Mouse (Mus musculus) gonadal fat pad, adult 2 months (tissue): ENCODE data around the gene Pex26. TPM values are rescaled to one million over a fixed set of nuclear protein-coding genes. Genes with fewer than 3 reads are reported as not detected.

ENCODE experiments used
- DNase-seq: peaks from one replicate; pipeline ENCODE4 v3.0.0-alpha.2; 2012; ENCODE audit warnings: low read depth
- polyA plus RNA-seq: library from polyadenylated mRNA; depleted of rRNA; stranded (reverse); fragments of >200 nt; gene quantifications from 2 replicates; pipeline ENCODE4 v1.2.3, GENCODE M21; 2012

Gene Pex26
- polyA plus RNA-seq, 1 experiment: 16.5 TPM

DNA sequence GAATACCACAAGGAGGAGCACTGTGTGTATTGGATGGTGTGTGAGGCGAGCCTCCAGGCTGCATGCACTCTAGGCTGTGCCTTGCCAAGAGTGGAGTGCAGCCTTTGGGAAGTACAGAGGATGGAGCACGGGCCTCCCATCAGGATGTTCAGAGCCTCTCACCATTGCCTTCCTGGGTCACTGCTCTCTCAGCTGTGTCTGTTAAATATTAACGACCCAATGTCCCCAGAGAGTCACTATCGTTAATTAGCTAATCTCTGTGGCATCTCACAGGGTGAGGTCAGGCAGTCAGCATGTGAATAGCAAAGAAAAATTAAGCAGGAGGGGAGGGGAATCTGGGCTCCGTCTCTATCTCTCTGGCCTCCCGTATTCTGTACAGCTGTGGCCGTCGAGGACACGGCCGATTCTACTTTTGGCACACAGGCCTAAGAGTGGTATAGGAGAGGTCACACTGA is 17.3 kb upstream of the Pex26 start:
- DNase-seq: no peak

DNA sequence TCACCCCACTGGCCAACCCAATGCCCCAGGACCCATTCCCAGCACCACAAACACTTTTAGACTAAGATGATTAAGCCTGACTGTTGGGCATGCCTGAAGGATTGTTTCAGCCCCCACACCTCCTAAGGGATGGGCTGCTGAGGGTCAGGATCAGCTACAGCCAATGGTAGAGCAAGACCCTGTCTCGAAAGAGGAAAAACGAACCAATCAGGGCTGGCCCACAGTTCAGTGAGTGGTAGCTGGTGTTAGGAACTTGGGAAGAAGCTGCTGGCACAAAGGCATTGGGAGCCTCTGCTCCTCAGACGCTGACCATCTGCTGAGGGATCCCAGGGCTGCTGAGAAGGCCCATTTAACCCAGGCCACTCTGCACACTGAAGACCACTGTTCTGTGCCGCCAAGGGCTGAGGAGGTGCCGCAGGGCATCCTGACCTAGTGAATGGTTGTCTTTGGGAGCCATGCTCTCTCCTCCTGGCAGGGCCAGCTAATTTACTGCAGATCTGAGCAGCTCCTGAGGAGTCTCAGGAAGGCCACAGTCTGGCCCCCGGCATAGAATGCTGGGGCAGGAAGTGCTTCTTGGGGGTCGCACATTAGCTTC is 16.0 kb upstream of the Pex26 start:
- no peak for DNase-seq

DNA sequence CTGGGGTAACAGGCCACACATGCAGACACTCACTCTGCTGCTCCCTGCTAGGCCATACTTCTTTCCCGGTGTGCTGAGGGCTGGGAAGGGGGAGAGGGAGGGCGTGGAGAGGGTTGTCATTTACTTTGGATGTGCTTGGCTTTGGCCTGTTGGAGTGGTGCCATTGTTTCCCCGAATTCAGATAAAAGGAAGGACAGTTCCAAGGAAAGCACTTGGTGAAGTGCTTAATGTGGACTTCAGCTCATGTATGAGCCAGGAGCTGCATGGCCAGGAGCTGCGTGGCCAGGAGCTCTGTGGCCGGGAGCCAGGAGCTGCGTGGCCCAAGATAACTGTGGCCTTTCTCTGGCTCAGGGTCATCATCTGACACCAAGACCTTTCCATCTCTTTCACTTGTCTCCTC is 12.4 kb upstream of the Pex26 start:
- no peak for DNase-seq

DNA sequence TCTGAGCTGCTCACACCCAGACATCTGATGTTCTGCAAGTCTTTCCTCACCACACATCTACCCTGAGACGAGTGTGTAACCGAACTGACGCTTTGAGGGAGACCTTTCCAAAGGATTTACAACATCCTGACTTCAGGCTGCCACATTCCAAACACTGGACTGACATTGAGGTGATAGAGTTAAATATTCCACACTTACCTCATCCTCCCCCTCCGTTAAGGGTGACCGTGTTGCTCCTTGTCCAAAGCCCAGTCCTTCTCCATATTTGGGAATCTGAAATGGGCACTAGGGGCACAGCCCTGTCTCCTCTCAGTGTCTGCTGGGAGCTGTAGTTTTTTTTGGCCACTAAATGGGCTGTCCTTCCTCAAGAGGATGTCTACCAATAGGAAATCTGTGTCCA is 10.0 kb upstream of the Pex26 start:
- DNase-seq: no peak

DNA sequence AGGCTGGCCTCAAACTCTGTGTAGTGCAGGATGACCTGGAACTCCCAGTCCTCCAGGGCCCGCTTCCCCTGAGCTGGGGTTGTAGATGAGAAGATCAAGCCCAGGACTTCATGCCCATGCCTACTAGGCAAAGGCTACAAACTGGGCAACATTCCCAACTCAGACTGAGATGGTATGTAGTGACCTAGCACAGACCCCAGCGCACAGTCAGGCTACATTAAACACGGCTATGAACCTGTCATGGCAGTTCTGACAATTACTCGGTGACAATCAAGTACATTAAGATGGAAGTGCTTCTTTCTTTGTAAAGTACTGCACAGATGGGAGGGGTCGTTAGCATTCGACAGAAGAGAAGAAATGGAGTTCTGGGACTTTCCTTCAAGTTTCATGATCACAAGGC is 8.7 kb upstream of the Pex26 start:
- no peak for DNase-seq

DNA sequence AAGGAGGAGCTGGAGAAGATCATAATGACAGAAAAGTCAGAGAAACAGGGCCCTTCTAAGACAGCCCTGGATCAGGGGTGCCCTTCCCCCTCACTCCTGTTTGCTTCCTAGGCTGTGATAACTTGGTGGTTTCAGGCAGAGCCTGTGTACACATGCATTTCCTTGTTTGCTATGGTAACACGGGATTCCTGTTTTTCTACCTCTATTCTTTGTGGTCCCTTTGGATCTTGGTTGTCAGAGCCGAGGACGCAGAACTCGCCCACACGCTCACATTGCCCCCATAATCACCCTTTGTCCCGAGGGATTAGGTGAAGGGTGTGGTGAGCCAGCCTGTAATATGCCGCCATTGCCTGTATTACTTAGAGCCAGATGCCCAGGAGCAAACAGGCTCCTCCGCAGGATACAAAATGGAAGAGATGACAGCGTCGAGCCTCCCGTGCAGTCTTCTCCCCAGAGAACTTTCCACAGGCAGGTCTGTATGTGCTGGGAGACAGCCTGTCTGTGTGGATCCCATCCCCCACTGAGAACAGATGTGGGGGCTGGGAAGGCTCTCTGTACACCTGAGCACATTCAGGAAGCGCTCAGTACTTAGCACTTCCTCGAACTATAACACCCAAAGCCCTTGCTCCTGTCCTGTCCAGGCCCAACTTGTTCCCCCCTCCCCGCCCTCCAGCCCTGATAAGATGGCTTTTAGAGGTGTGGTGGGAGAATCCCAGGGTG is 7.3 kb upstream of the Pex26 start:
- no peak for DNase-seq

DNA sequence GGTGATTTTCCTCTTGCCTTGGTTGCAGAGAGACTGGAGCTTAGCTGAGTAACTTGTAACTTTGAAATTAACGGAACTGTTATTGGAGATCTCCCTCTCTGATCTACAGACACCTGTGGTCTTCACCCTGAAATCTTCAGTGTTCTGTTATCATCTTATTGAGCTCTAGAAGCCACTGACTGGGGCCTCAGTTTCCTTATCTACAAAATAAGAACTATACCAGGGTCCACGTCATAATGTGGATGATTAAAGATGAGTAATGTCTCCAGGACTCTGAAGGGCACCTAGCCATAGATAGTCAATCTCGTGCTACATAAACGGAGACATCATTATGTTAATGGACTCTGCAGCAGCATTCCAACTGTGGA is 6.8 kb upstream of the Pex26 start:
- DNase-seq: no peak

DNA sequence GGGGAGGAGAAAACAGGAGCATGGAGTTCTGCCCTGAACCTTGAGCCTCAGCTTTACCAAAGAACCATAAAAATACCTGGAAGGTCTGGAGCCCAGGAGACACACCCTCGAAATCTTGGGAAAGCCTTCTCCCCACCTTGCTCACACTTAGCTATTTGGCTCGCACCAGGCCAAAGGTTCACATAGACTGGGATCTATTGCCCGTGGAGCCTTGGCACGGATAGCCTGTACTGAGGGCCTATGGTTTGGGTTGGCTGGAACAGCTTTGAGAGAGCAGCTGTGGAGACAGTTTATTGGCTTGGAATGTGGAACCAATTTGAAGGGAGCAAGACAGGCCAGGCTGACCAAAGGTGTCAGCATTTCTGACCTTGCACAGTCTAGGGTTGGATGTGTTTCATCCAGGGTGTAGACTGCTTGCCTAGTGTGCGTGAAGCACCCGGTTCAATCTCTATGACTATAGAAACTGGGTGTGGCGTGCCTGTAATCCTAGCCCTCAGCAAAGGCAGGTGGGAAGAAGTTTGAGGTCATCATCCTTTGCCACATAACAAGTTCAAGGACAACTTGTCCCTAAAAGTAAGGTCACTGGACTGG is 6.3 kb upstream of the Pex26 start:
- DNase-seq: no peak

DNA sequence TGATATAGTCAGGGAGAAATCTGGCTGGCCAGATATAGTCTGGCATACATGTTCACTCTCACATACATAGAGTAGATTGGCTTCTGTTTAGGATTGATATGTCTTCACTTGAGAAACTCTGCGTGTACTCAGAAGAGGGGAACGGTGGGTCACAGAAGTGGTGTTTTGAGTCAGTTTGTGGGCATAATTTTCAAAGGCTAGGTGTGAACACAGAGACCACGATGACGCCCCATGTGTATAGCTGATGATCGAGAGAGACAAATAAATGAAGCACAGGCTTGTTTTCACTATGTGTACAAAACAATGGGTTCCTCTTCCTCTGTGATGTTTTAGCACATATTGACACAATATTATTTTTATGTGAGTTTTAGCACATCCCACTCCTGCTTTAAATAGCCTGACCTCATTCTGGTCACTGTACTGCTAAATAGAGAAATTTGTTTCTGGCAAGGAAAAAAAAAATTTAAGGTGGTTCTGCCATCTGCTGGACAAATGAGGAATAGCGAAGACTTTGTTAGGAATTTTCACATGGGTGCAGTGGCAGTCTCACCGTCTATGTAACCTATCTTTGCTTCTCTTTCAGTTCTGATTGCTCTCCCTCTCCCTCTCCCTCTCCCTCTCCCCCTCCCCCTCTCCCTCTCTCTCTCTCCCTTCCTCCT is 4.6 kb upstream of the Pex26 start:
- no peak for DNase-seq

DNA sequence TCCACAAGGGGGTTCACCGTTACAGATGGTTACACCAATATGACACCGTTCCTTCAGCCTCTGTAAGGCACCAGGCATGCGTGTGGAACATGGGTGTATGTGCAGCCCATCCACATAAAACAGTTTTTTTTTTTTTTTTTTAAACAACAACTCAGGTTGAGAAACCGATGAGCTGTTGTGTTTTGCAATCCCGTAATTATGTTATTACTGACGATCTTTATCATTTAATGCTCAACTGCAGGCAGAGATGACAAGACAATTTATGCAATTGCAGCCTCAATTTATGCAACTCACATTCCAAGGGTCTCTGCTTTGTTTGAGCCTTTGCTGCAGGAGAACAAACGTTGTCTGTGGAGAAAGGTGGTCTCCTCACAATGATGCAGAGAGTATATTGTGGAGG is 3.6 kb upstream of the Pex26 start:
- no peak for DNase-seq

DNA sequence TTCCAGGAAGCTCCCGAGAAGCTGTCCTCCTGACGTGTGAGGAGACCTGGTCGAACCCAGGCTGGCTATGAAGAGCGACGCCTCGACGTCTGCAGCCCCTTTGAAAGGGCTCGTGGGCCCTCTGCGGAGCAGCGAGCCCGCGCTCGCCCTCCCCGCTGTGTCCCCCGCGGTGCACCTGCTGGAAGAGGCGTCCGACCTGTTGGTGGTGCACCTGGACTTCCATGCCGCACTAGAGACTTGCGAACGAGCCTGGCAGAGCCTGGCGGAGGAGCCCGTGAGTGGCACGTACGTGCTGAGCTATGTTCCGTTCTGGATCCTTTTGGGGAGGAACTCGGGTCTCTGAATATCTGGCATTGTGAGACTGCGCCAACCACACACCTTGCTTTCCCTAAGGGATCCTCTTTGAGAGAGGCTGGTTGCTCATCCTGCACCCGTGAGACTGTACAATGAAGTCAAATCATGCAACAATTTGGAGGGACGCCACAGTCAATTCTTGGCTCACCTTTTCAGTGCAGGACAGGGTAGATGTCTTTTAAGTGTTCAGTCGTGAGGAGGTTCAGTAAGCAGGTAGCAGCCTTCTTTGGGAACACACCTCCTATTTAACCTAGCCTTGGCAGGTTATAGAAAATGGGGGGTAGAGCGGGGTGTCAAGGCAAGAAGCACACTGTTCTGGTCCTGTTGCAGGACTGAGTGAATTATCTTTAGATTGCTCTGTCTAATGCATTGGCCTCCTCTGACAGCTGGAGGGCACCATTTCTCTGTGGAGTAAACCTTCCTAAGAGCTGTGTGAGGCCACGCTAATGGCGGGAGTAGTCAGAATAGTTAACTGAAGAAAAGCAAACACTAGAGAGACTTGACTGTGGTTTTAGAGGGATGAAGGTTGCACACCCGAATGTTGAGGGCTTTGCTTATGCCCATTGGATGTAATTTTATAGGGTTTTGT is 1.0 kb downstream of the Pex26 start:
- DNase-seq: no peak

DNA sequence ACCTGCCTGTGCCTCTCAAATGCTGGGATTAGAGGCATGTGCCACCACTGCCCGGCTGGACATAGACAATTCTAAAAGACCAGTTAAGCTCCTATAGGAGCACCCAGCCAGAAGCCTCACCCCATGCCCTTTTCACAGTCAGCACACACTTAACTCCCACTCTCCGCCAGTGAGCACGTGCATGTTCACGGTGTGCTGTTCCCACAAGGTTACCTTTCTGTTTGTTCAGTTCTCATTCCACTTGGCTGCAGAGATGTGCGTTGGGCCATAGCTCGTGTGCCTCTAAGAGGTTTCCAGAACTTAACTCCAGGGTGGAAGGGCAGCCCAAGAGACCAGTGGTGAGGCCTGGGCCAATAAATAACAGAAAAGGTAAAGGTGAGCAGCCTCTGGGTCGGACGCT is 1.8 kb downstream of the Pex26 start:
- DNase-seq: no peak

DNA sequence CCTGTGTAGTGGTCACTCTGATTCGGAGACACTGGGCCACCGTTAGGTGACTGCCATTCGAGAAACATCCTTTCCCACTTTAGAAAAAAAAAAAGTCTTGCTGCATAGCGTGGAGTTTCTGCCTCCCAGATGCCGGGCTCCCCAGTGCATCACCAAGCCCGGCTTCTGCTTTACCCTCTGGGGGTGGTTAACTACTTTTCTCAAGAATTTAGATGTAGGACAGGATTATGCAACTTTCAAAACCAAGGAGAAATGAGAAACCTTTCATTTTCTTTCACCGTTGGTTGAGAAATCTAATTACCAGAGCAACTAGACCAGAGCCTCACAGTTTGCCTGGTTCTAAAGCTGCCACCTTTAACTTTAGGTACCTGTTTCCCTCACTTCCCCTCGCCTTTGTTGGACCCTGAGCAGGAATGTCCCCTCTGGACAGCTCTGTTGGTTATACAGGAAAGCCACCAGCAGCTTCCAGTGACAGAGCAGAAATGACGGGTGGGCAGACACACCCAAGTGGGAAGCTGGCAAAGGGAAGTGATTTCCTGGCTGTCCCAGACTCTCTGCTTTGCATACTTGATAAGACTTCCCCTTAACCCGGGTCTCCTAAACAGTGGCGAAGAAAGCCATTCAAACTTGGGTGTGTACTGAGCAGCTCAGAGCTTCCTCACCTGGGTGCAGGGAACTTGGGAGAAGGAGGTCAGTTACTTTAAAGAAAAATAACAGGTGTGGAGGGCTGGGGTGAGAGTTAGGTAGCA is 8.0 kb downstream of the Pex26 start:
- no peak for DNase-seq

DNA sequence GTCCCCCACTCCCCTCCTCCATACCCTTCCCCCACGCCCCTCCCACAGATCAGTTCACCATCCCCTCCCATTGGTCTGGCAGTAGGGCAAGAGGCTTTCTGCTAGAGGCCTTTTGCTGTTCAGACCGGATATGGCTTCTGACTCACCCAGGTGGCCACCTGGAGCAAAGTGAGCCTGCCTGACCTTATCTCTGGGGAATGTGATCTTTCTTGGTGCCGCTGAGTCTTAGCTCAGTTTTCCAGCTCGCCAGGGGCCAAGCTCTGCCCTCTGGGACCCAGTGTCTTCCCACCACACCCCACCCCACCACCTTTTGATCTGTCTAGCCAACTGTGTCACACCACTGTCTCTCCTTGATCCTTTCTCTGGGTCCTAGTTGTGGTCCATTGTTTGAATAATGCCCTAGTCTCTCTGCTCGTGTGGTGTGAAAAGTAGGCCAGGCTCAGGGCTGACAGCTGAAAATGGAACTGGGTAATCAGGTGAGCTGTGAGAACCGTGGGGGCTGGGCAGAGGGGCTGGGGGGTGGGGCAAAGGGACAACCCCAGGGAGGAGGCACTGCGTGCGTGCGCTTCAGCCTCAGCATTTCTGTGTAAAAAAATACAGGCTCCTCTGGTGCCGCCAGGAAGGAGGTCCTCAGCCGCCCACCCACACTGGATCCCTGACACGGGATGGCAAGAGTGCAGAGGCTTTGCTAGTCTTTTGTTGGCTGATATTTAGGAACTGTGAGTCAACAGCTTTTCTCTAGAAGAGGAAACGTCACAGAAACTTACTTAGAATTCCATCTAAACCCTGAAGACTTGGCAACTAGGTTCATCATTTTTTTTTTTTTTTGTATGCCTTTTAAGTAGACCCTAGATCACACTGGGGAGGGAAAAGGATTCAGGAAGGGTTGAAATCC is 10.8 kb downstream of the Pex26 start:
- no peak for DNase-seq

DNA sequence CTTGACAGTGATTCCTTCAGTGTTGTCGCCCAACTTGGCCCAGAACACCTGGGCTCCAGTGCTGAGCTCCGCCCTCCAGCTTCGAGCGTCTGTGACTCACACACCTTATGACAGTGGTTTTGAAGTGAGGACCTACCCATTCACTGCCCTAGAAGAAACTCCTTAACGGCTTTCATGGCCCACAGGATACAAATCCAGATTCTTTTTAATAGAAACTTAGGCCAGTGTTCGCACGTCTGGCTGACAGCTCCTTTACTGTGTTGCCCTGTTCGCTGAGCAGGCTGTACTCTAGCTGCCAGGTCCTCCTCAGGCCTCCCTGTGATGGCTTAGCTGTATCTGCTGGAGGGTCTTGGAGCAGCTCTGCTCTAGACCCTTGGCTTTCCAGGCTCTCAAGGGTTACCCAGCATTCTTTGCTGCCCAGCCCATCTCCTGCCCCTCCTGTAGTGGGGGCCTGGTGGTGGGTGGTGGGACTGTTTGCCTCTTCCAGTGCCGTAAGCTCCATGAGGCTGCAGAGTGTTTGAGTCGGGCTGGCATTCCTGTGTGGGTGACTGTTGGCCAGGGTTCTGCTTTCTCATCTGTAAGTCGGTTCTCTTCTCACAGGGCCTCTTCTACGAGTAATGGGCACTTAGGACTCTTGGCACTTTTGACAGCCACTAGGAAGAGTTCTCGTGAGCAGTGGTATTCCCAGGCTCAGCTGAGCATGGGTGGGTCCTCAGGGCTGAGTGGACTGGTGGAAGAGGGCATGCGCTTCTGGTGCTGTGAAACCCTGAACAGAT is 11.7 kb downstream of the Pex26 start:
- DNase-seq: no peak

DNA sequence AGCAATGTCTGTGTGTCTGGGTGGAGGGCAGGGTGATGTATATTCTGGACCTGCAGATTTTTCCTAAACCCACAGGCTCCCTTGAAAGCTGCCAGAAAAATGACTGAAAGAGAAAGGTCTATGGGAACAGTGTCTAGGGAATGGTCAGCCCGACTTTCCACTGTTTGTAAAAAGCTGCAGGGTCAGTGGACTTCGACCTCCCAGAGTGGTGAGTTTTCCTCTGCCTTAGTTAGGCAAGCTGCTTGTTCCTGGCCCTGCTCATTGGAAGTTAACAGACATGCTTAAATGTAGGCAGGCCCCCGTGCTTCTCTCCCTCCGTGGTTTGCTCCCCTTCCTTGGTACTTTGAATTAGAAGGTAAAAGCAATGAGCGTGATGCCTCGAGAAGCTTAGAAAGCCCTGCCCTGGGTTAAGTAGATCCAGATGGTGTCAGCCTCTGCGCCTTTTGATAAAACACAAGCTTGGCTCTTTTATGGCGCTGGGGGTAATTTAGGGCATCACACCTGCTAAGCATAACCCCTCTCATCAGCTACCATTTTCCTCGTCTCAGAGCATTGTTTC is 14.4 kb downstream of the Pex26 start:
- no peak for DNase-seq

DNA sequence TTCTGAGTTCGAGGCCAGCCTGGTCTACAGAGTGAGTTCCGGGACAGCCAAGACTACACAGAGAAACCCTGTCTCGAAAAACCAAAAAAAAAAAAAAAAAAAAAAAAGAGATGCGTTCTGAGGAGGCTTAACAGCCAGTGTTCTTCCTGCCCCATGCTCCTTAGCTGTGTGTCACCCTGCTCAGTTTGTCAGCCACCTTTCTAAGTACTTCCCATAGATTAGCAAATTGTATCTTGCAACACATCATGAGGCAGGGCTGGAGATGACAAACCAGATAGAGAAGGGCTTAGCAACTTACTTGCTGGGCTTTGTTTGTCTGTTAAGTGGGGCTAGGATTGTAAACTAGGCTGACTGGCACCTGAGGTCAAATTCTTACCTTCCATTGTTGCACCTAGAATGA is 17.0 kb downstream of the Pex26 start:
- no peak for DNase-seq

DNA sequence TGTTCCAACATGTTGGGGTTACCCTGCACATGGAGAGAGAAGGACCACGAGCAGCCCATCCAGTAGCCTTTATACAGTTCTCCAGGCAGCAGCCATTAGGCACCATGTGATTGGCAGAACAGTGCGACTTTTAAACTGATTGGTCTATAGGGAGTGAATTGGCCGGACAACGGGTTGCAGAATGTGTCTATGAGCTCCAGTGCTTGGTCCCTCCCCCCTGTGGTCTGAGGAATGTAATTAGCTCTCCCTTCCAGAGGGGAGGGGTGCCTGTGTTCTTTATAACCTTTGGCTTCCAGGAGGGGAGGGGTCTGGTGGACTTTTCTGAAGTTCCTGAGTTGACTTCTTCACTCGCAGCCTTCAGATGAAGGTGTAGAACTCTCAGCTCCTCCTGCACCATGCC is 18.6 kb downstream of the Pex26 start:
- DNase-seq: no peak

DNA sequence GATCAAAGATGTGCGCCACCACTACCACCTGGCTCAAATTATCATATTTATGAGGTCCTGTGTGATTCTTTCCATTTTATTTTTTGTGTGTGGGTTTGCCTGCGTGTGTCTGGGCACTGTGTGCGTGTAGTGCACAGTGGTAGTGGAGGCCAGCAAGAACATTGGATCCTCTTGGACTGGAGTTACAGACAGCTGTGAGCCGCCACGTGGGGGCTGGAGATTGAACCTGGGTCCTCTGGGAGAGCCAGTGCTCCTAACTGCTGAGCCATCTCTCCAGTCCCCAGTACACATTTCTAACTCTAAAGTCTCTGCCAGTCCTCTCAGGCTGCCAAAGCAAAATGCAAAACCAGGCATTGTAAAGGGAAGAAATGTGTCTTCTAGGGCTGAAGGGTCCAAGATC is 23.0 kb downstream of the Pex26 start:
- no peak for DNase-seq
